Mouse (Mus musculus) frontal cortex, postnatal 25 days (tissue): ENCODE data around the gene Casc3.

ENCODE experiments used
- DNase-seq, 2 experiments: peaks; one replicate each; pipeline ENCODE4 v3.0.0; 2022; ENCODE audit warnings: low spot score in 2 of 2

Casc3 gene

DNA sequence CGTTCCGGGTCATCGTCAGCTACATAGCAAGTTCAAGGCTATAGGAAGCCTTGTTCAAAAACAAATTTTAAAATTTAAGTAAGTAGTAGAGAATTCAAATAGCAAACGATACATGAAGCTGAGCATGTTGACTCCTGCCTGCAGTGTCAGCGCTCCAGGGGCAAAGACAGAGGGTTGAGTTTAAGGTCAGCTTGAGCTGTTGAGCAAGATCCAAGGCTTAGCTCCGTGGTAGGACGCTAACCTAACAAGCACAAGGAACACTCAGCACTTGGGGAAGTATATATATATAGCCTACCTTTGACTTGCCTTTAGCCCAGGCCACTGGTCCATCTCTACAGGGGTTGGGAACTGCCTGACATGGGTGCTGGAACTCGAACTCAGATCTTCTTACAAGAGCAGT lies 65.2 kb downstream of the Casc3 start:
- no peak for DNase-seq

DNA sequence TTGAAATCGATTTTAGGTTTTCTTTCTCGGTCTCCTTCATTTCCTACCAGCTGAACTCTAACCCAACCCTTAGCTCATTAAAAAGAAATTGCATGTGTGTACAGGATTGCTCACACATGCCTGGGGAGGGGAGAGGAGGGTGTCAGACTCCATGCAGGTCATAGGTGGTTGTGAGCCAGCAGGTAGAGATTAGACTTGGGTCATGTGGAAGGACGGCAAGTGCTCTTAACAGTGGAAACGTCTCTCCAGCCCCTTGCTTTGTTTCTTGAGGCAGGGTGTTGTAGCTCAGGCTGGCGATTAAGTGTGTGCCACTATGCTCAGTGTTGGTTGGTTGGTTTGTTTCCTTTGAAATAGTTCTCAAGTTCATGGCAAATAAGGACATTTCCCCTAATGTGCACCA lies 66.1 kb downstream of the Casc3 start:
- DNase-seq: no peak

DNA sequence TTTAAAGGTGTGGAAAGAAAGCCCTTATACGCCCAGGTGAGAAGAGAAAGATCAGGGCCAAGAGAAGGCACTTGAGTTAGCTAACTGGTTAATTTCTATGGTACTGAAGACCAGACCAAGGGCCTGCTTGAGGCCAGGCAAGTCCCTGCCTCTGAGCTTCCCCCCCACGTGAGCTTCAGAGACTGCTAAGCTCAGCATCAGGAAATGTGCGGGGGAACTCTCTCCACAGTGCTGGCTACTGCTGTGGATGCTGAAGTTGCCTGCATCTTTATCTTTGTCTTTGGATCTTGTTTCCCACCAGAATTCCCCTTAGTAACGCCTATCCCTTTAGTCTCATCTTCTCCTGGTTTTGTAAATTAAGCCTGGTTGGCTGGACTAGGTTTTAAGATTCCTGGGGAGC lies 66.7 kb downstream of the Casc3 start:
- no peak for DNase-seq

DNA sequence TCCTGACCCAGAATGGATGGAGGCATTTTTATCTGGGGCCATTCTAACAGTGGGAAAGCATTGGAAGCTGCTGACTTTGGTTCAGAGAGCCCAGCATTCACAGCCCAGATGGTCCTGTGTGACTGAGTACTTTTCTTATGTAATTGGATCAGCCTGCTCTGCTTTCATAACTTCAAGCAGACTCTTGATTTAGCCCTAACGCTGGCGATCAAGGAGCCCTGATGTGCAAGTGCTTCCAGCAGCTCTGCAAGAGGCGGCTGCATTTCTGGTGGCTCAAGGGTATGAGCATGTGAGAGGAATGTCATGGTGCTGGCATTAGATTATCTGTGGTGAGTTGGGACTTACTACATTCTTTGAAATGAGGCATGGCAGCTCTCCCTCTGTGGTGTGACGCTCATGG lies 67.3 kb downstream of the Casc3 start:
- peak; percentile 36 to 40 for DNase-seq

DNA sequence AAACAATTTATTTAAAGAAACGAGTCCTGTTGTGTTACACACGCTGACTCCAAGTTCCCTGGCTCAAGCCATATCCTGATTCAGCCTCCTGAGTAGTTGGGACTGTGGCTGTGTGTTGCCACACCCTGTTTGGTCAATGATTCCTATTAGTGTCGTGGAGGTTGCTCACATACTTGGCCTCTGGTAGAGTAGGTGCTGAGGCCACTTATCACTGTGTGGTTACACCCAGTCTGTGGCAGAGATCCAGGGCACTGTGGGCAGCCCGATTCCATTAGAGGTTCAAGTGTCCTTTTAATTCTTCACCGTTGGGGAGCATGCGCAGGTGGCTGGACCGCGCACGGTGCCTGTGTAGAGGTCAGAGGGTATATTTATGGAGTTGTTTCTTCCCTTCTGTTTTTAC lies 69.2 kb downstream of the Casc3 start:
- no peak for DNase-seq

DNA sequence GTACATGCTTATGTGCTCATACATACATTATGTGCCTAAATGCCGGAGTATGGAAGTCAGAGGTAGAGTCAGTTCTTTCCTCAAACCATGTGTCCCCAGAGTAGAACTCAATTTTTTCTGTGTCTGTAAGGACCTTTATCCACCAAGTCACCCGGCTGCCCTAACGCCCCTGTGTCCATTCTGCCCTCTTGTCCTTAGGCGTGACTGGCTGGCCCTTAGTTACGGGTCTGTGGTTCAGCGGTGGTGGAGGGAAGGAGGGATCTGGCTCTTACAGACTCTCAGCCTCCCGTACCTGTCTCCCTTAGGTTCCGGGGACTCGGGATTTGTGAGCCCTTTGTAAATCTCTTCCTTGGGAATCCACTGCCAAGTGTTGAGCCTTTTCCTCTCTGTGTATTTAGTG lies 72.3 kb downstream of the Casc3 start:
- no peak for DNase-seq
